Mouse (Mus musculus) MEL (cell line): ENCODE results near the gene Zfp747. TPM values are rescaled to one million over a fixed set of nuclear protein-coding genes. Genes with fewer than 3 reads are reported as not detected.
"Not testable (repeated sequence)": the region's sequence is repeated elsewhere in the genome, so short reads cannot be mapped to it uniquely, and the experiment has no call there.

Source experiments
- DNase-seq: peaks from one replicate; pipeline ENCODE4 v3.0.0; 2011; ENCODE audit warnings: low read depth, low spot score
- H3K27ac ChIP-seq: 2 replicates; pipeline ENCODE4 v1.5.1; 2012; ENCODE audit warnings: low read depth, mild to moderate bottlenecking, control low read depth, low read length, moderate library complexity; ENCODE audit not compliant: control insufficient read depth
- H3K27me3 ChIP-seq, 2 experiments: fragments of 150-350 bp in 1 of 2; sonication (generic) in 1 of 2; 2 replicates each; pipeline ENCODE4 v1.6.1; 2012; ENCODE audit warnings: low read length in 2 of 2, mild to moderate bottlenecking in 2 of 2, improper control_type of control experiment in 1 of 2, moderate library complexity in 1 of 2; ENCODE audit not compliant: insufficient read depth in 2 of 2, control insufficient read depth in 1 of 2
- H3K36me3 ChIP-seq, 2 experiments: 2 replicates each; pipeline ENCODE4 v1.6.1; 2012 to 2014; ENCODE audit warnings: low read length in 2 of 2, improper control_type of control experiment in 1 of 2, inconsistent platforms in 1 of 2, mild to moderate bottlenecking in 1 of 2; ENCODE audit not compliant: insufficient read depth in 2 of 2, control insufficient read depth in 1 of 2
- H3K4me1 ChIP-seq, 2 experiments: fragments of 150-350 bp in 1 of 2; sonication (generic) in 1 of 2; 2 replicates each; pipeline ENCODE4 v1.6.1; 2012; ENCODE audit warnings: low read length in 2 of 2, improper control_type of control experiment in 1 of 2, mild to moderate bottlenecking in 1 of 2; ENCODE audit not compliant: insufficient read depth in 2 of 2, control insufficient read depth in 1 of 2
- H3K4me3 ChIP-seq, 2 experiments: fragments of 150-350 bp in 1 of 2; sonication (generic) in 1 of 2; 2 replicates each; pipeline ENCODE4 v1.5.1; 2012; ENCODE audit warnings: low read depth in 2 of 2, low read length in 2 of 2, mild to moderate bottlenecking in 2 of 2, moderate library complexity in 2 of 2, control low read depth in 1 of 2, improper control_type of control experiment in 1 of 2; ENCODE audit not compliant: control insufficient read depth in 1 of 2, insufficient read depth in 1 of 2
- H3K79me2 ChIP-seq: 2 replicates; pipeline ENCODE4 v1.6.1; 2012; ENCODE audit warnings: mild to moderate bottlenecking, low read length, moderate library complexity; ENCODE audit not compliant: control insufficient read depth, poor library complexity, insufficient read depth
- H3K9ac ChIP-seq: 2 replicates; pipeline ENCODE4 v1.6.1; 2012; ENCODE audit warnings: low read depth, mild to moderate bottlenecking, control low read depth, low read length, moderate library complexity; ENCODE audit not compliant: control insufficient read depth, poor library complexity, severe bottlenecking
- H3K9me3 ChIP-seq: fragments of 150-350 bp; sonication (generic); replicated peaks from 2 replicates; pipeline ENCODE4 v1.6.1; 2012; ENCODE audit warnings: mild to moderate bottlenecking, low read length, improper control_type of control experiment, moderate library complexity; ENCODE audit not compliant: insufficient read depth
- BHLHE40 ChIP-seq: IDR thresholded peaks from 2 replicates; pipeline ENCODE4 v1.6.1; 2012; ENCODE audit warnings: low read depth, mild to moderate bottlenecking, inconsistent platforms, low read length, improper control_type of control experiment, borderline replicate concordance
- CTCF ChIP-seq, 3 experiments: IDR thresholded peaks in 2 of 3; conservative IDR thresholded peaks in 1 of 3; 2 replicates each; pipeline ENCODE4 v1.5.1; 2011 to 2012; ENCODE audit warnings: low read length in 3 of 3, low read depth in 2 of 3, mild to moderate bottlenecking in 2 of 3, improper control_type of control experiment in 1 of 3, inconsistent platforms in 1 of 3, mixed read lengths in 1 of 3, moderate library complexity in 1 of 3; ENCODE audit not compliant: control insufficient read depth in 1 of 3, insufficient read depth in 1 of 3, poor library complexity in 1 of 3, severe bottlenecking in 1 of 3
- ELF1 ChIP-seq: IDR thresholded peaks from 2 replicates; pipeline ENCODE4 v1.6.1; 2014; ENCODE audit warnings: low read depth, mild to moderate bottlenecking, inconsistent platforms, low read length, improper control_type of control experiment, moderate library complexity
- ETS1 ChIP-seq: IDR thresholded peaks from 2 replicates; pipeline ENCODE4 v1.6.1; 2012; ENCODE audit warnings: low read depth, mild to moderate bottlenecking, inconsistent platforms, low read length, improper control_type of control experiment, moderate library complexity
- HCFC1 ChIP-seq: IDR thresholded peaks from 2 replicates; pipeline ENCODE4 v1.6.1; 2012; ENCODE audit warnings: low read depth, mild to moderate bottlenecking, inconsistent platforms, low read length, improper control_type of control experiment, moderate library complexity
- MAX ChIP-seq: IDR thresholded peaks from 2 replicates; pipeline ENCODE4 v1.6.1; 2011; ENCODE audit warnings: low read length, improper control_type of control experiment
- MXI1 ChIP-seq: IDR thresholded peaks from 2 replicates; pipeline ENCODE4 v1.6.1; 2011; ENCODE audit warnings: mild to moderate bottlenecking, low read depth, low read length, improper control_type of control experiment
- MYC ChIP-seq: IDR thresholded peaks from 2 replicates; pipeline ENCODE4 v1.6.1; 2011; ENCODE audit warnings: low read depth, mild to moderate bottlenecking, low read length, improper control_type of control experiment, moderate library complexity
- NELFE ChIP-seq: IDR thresholded peaks from 2 replicates; pipeline ENCODE4 v1.6.1; 2011; ENCODE audit warnings: low read depth, low read length, improper control_type of control experiment
- NRF1 ChIP-seq: IDR thresholded peaks from 2 replicates; pipeline ENCODE4 v1.6.1; 2014; ENCODE audit warnings: low read depth, mild to moderate bottlenecking, inconsistent platforms, low read length, improper control_type of control experiment, moderate library complexity; ENCODE audit not compliant: poor library complexity, insufficient read depth, severe bottlenecking
- POLR2A ChIP-seq, 2 experiments: IDR thresholded peaks; 2 replicates each; pipeline ENCODE4 v1.6.1; 2011 to 2012; ENCODE audit warnings: low read length in 2 of 2, mild to moderate bottlenecking in 2 of 2, control low read depth in 1 of 2, improper control_type of control experiment in 1 of 2, low read depth in 1 of 2, moderate library complexity in 1 of 2; ENCODE audit not compliant: control insufficient read depth in 1 of 2, insufficient read depth in 1 of 2, poor library complexity in 1 of 2
- POLR2AphosphoS2 ChIP-seq: IDR thresholded peaks from 2 replicates; pipeline ENCODE4 v1.6.1; 2011; ENCODE audit warnings: low read length, improper control_type of control experiment
- SIN3A ChIP-seq: IDR thresholded peaks from 2 replicates; pipeline ENCODE4 v1.6.1; 2012; ENCODE audit warnings: low read length, improper control_type of control experiment, inconsistent platforms
- SMC3 ChIP-seq: IDR thresholded peaks from 2 replicates; pipeline ENCODE4 v1.6.1; 2011; ENCODE audit warnings: low read depth, low read length, improper control_type of control experiment
- TAL1 ChIP-seq: IDR thresholded peaks from 2 replicates; pipeline ENCODE4 v1.6.1; 2012; ENCODE audit warnings: mild to moderate bottlenecking, inconsistent platforms, low read length, moderate library complexity, mixed read lengths
- TBP ChIP-seq: IDR thresholded peaks from 2 replicates; pipeline ENCODE4 v1.8.0; 2011; ENCODE audit warnings: low read depth, low read length, improper control_type of control experiment
- UBTF ChIP-seq: IDR thresholded peaks from 2 replicates; pipeline ENCODE4 v1.6.1; 2012; ENCODE audit warnings: low read depth, mild to moderate bottlenecking, inconsistent platforms, low read length, improper control_type of control experiment, moderate library complexity, borderline replicate concordance; ENCODE audit not compliant: insufficient read depth
- USF1 ChIP-seq: IDR thresholded peaks from 2 replicates; pipeline ENCODE4 v1.6.1; 2014; ENCODE audit warnings: low read depth, mild to moderate bottlenecking, inconsistent platforms, low read length, improper control_type of control experiment, moderate library complexity
- USF2 ChIP-seq, 2 experiments: IDR thresholded peaks; 2 replicates each; pipeline ENCODE4 v1.6.1; 2011 to 2012; ENCODE audit warnings: improper control_type of control experiment in 2 of 2, low read length in 2 of 2, borderline replicate concordance in 1 of 2, inconsistent platforms in 1 of 2, low read depth in 1 of 2, mild to moderate bottlenecking in 1 of 2; ENCODE audit not compliant: insufficient read depth in 1 of 2
- ZMIZ1 ChIP-seq: IDR thresholded peaks from 2 replicates; pipeline ENCODE4 v1.6.1; 2012; ENCODE audit warnings: low read depth, mild to moderate bottlenecking, inconsistent platforms, low read length, improper control_type of control experiment, moderate library complexity
- polyA plus RNA-seq, 2 experiments: library from polyadenylated mRNA; stranded (reverse) in 1 of 2; unstranded in 1 of 2; fragments of >175 nt in 1 of 2; fragments of >200 nt in 1 of 2; gene quantifications; 2 replicates each; pipeline versions ENCODE4 v1.2.1 to v1.2.4; 2012; ENCODE audit warnings: low replicate concordance in 2 of 2, low read depth in 1 of 2; ENCODE audit not compliant: insufficient read length in 2 of 2, insufficient read depth in 1 of 2, missing spikeins in 1 of 2
- total RNA-seq: library from RNA; depleted of rRNA; stranded (reverse); fragments of 300-350 nt; gene quantifications from 2 replicates; pipeline ENCODE4 v1.2.3, GENCODE M21; 2012; rRNA removed

Zfp747 gene
- 6.9 and 7.5 TPM in 2 replicates for total RNA-seq
- polyA plus RNA-seq = 1 to 10 TPM in 1 of 2 experiments, not detected in 1; 6.2 TPM

DNA sequence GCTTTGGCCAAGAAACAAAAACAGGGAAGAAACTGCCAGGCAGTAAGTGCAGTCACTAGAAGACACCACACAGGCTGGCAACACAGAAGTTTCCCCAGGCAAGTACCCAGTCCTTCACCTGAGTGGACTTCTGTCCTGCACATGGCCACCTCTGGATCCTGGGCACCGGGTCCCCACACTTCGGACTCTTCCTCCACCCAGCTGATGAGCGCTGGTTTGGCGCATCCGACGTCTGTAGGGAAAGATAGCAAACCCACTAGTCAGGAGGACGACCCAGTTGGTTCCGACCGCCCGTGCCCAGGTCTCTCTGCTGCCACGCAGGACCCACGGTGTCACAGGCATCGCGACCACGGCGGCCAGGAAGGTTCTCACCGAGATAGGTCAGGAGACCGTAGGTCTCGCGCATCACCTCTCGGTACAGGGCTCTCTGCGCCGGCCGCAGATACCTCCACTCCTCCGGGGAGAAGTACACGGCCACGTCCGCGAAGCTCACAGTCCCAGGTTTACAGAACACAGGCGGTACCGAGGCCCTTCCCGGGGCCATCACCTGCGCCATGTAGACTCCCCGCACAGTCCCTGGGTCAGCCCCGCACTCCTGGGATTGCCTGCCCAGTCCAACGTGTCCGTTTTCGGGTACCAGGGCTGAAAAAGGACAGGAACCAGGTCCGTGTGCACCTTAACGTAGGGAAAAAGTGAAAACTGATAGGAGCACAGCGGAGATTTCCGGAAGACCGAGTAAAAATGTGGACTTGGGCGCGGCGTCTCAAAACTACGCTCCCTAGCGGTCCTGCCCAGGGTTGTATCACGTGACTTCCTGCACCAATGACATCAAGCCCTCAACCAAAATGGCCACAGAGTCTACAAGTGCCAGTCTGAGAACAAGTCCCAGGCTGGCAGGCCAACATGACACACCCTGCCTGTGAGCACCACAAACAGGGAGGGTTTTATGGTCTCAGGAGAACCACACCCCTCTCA lies at the start of gene Zfp747:
Gene Zfp747, minus strand, starts transcription at position 780 of the 975 bp plus-strand sequence.
- not testable (repeated sequence) for H3K79me2 ChIP-seq, H3K9me3 ChIP-seq, H3K27me3 ChIP-seq
- Histone ChIP-seq H3K9ac (peak within 1 kb of the TSS; percentile 76), H3K36me3 (peaks cover 0 to 32% of the 10 kb centered on the region in 2 experiments; a peak in 2 of 4 replicates), H3K27ac (peak within 1 kb of the TSS; percentile 36), H3K4me3 (peak within 1 kb of the TSS; percentile 72 to 80), H3K4me1 (peaks cover 23 to 37% of the 10 kb centered on the region in 2 experiments)
- DNase-seq = peak; percentile 98
- TF ChIP-seq NELFE = peak; percentile 78
- TF ChIP-seq NRF1 = peak; percentile 41; the same call in 1 of the 2 replicates
- peak; percentile 76; the same call in 1 of the 2 replicates for TF ChIP-seq MYC
- TF ChIP-seq BHLHE40 = peak; percentile 87
- peak; percentile 90 to 92 for TF ChIP-seq USF2 (IDR thresholded peaks at IDR 0.05; ENCODE audit: borderline replicate concordance in 1 of 2, insufficient read depth in 1 of 2, low read depth in 1 of 2, low read length in 2 of 2)
- peak; percentile 77 to 87 for TF ChIP-seq POLR2A (IDR thresholded peaks at IDR 0.05; ENCODE audit: control insufficient read depth in 1 of 2, insufficient read depth in 1 of 2, low read depth in 1 of 2, low read length in 2 of 2, poor library complexity in 1 of 2)
- TF ChIP-seq TBP = peak; percentile 69
- peak; percentile 77; the same call in 1 of the 2 replicates for TF ChIP-seq POLR2AphosphoS2
- TF ChIP-seq ZMIZ1 = 0 out of 2 replicates have a peak, but pooled peaks have one; percentile 56
- peak; percentile 25 to 56 (median 54); a peak in 5 of 6 replicates for TF ChIP-seq CTCF (IDR thresholded peaks at IDR 0.05 in 2 of 3, conservative IDR thresholded peaks at IDR 0.05 in 1 of 3; ENCODE audit: control insufficient read depth in 1 of 3, insufficient read depth in 1 of 3, low read depth in 2 of 3, low read length in 3 of 3, poor library complexity in 1 of 3, severe bottlenecking in 1 of 3)
- TF ChIP-seq USF1 = peak; percentile 98
- TF ChIP-seq ETS1 = peak; percentile 74; the same call in 1 of the 2 replicates
- peak; percentile 94 for TF ChIP-seq HCFC1
- peak; percentile 92 for TF ChIP-seq SIN3A
- TF ChIP-seq MXI1 = peak; percentile 74
- TF ChIP-seq ELF1 = peak; percentile 71; the same call in 1 of the 2 replicates
- peak; percentile 90 for TF ChIP-seq MAX

DNA sequence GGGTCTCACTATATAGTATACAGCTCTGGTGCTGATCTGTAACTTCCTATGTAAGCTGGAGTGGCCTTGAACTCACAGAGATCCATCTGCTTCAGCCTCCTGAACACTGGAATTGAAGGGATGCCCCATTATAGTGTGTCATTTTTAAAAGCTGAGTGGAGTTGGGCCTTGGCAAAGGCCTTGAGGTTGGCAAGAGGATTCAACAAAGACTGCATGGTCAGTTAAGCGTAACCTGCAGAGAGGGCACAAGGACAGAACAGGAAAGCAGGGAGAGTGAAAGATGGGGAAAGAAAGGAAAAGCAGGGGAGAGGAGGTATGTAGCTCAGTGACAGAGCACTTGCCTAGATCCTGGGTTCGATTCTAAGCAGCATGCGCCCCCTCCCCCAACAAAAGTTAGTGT lies 49.4 kb upstream of the Zfp747 start:
- no peak overlapping the region for H3K4me3 ChIP-seq
- H3K27me3 ChIP-seq = no peaks in the 10 kb centered on the region
- H3K9me3 ChIP-seq = no peaks in the 10 kb centered on the region
- no peak for DNase-seq
- peaks cover 4% of the 10 kb centered on the region; the same call in 1 of the 2 replicates for H3K79me2 ChIP-seq
- H3K4me1 ChIP-seq = peaks cover 7 to 28% of the 10 kb centered on the region in 2 experiments
- H3K27ac ChIP-seq = no peak overlapping the region
- TF ChIP-seq HCFC1 = no peak
- no peak for TF ChIP-seq SMC3
- TF ChIP-seq MXI1 = no peak
- no peak for TF ChIP-seq UBTF
- no peak for TF ChIP-seq TAL1
- TF ChIP-seq, all 39 proteins: peak for 0
- Histone ChIP-seq H3K9ac (no peak overlapping the region), H3K36me3 (peaks cover 0 to 25% of the 10 kb centered on the region in 2 experiments; a peak in 2 of 4 replicates)
